8 mouse cellular contexts compared by ENCODE assay signal in the genomic region with DNA sequence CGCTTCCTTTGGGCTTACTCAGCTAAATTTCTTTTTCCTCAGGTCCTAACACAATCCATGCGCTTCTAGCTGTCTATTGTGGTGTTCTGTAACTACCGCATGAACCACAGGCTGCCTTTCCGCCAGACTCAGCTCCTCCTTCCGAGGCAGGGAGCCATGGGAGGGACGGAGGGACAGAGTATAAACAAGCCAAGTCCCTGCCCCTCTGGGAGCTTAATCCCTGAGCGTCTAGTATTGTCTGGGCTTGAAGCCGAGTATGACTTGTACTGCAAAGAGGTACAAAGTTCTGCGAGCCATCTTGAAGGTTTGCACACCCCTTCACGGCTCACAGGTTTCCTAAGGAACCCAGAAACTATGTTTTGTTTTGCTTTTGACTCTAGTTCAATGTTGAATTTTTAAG. TPM values are rescaled to one million over a fixed set of nuclear protein-coding genes. Genes with fewer than 3 reads are reported as not detected.
DNase-seq lines count a peak whose midpoint lies in the region; ATAC-seq lines count a peak whose summit lies in the region.

No protein-coding gene starts in this region.

- peak; percentile 6 for ATAC-seq in inflammation-experienced regulatory T-cells, adult 6 months
- no peak for ATAC-seq in monocyte, adult 5-6 weeks (replicated peaks; ENCODE audit: insufficient number of reproducible peaks, low FRiP score, low TSS enrichment, poor library complexity, severe bottlenecking)

- H3K36me3 ChIP-seq in macrophage (ENCODE audit: inconsistent target) = peaks cover under 1% of the 10 kb centered on the region; the same call in 1 of the 2 replicates

- peak overlapping the region; percentile 70 for H3K27ac ChIP-seq in macrophage

- H3K79me2 ChIP-seq in macrophage (ENCODE audit: inconsistent target) = peaks cover 29% of the 10 kb centered on the region

- WGBS in macrophage (ENCODE audit: missing documents) = 2% methylated on average over 10 of the region's 10 CpGs

- peak overlapping the region; percentile 48 for H3K4me3 ChIP-seq in macrophage (ENCODE audit: inconsistent target)

- DNase-seq in adrenal gland, adult (ENCODE audit: inconsistent age in 2 of 2, low spot score in 1 of 2) = peak; percentile 93 to 97
- peak; percentile 72 for DNase-seq in embryo, embryonic 10 days (ENCODE audit: low spot score)
- peak; percentile 97 for DNase-seq in gastrocnemius, postnatal 25 days
- DNase-seq in left cerebral cortex, adult 8-10 months (ENCODE audit: low spot score in 2 of 2) = peak; percentile 62 to 85
- peak; percentile 67 to 81 for DNase-seq in right cerebral cortex, postnatal 36 days (ENCODE audit: low spot score in 2 of 2)

RNA-seq across cellular contexts. Expression of a gene that starts 7.9 kb away (rescaled TPM):
- total RNA-seq in gastrocnemius, postnatal 25 days (2021) = 100 to 1,000 TPM; 113 to 168 TPM
- 10 to 100 TPM in 1 of 3 experiments, 1 to 10 TPM in 2; 2.3 to 14.0 (median 8.8) TPM for polyA plus RNA-seq in inflammation-experienced regulatory T-cells, adult 6 months (2017; shearing (Covaris generic))
- total RNA-seq in left cerebral cortex, adult 8-10 months (2022) = 100 to 1,000 TPM; 255 to 311 (median 291) TPM
- 100 to 1,000 TPM in 17 of 26 experiments, 10 to 100 TPM in 9; 24.8 to 219 (median 121) TPM for total RNA-seq in macrophage (2018; cell fraction: chromatin; rRNA removed)
- 10 to 100 TPM; 15.0 to 50.3 (median 28.9) TPM for total RNA-seq in macrophage (2018; cell fraction: cytosol; rRNA removed)
- total RNA-seq in macrophage (2018; cell fraction: nucleus; rRNA removed) = 100 to 1,000 TPM in 5 of 26 experiments, 10 to 100 TPM in 21; 19.1 to 142 (median 60.6) TPM
- 18.9 to 44.0 TPM (median 23.6 TPM) in 3 replicates for polyA plus RNA-seq in macrophage (2018)
- total RNA-seq in monocyte, adult 5-6 weeks (2017) = 44.4 to 60.3 TPM (median 52.9 TPM) in 3 replicates

RNA-seq across cellular contexts. Expression of a gene that starts 48.4 kb away (rescaled TPM):
- 10 to 100 TPM; 47.4 to 85.8 TPM for total RNA-seq in gastrocnemius, postnatal 25 days (2021)
- polyA plus RNA-seq in inflammation-experienced regulatory T-cells, adult 6 months (2017; shearing (Covaris generic)) = 10 to 100 TPM; 29.7 to 45.8 (median 34.0) TPM
- 10 to 100 TPM; 26.6 to 40.2 (median 33.5) TPM for total RNA-seq in left cerebral cortex, adult 8-10 months (2022)
- 10 to 100 TPM; 10.3 to 60.7 (median 36.8) TPM for total RNA-seq in macrophage (2018; cell fraction: chromatin; rRNA removed)
- 10 to 100 TPM; 15.1 to 45.5 (median 25.7) TPM for total RNA-seq in macrophage (2018; cell fraction: cytosol; rRNA removed)
- 10 to 100 TPM; 23.9 to 68.7 (median 39.2) TPM for total RNA-seq in macrophage (2018; cell fraction: nucleus; rRNA removed)
- polyA plus RNA-seq in macrophage (2018) = 14.3 to 21.9 TPM (median 18.5 TPM) in 3 replicates
- 27.1 to 48.1 TPM (median 29.4 TPM) in 3 replicates for total RNA-seq in monocyte, adult 5-6 weeks (2017)
